Mouse (Mus musculus) liver, adult 2 months (tissue): Measurements from ENCODE around the gene Plekhg1.

Experiments used
- CTCF ChIP-seq: fragments of 200-500 bp; IDR thresholded peaks from 2 replicates; pipeline ENCODE4 v1.5.1; 2011; ENCODE audit warnings: low read depth, low read length, control low read depth
- POLR2A ChIP-seq: fragments of 200-500 bp; IDR thresholded peaks from 2 replicates; pipeline ENCODE4 v1.6.1; 2011; ENCODE audit warnings: low read length, control low read depth; ENCODE audit not compliant: insufficient read depth; ENCODE audit errors: extremely low read depth

DNA sequence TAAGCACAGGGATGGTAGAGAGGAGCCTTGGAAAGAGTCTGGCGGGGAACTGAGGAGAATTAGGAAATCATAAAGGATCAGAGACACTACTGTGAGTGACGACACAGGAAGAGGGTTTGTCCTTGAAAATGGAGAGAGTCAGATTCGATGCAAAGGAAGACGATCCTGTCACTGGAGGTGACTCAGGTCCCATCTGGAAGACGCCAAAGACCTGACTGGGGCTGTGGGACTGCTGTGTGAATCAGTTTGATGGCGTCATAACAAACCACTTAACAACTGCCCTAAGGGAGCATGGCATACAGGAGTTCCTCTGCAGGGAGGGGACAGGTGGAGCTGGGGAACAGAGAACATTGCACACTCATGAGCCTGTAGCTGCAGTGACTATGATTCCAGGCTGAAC, 202.1 kb downstream of the Plekhg1 start:
- no peak for TF ChIP-seq CTCF
- no peak for TF ChIP-seq POLR2A
